Mouse (Mus musculus) lung, embryonic 15.5 days (tissue): Measurements from ENCODE around the gene Mcoln3. TPM values are rescaled to one million over a fixed set of nuclear protein-coding genes. Genes with fewer than 3 reads are reported as not detected.

ENCODE experiments used
- ATAC-seq: fragments of 200-750 bp; cut with Nextera tagmentation; 2 replicates; pipeline ENCODE4 v1.8.0; 2017; ENCODE audit warnings: moderate number of reproducible peaks, borderline replicate concordance; ENCODE audit not compliant: low FRiP score, low TSS enrichment; ENCODE audit errors: extremely low read depth
- H3K27ac ChIP-seq: fragments of 300-500 bp; sonication (generic); 2 replicates; pipeline ENCODE4 v1.5.1; 2015; ENCODE audit warnings: moderate library complexity, mild to moderate bottlenecking, inconsistent platforms
- H3K27me3 ChIP-seq: fragments of 300-500 bp; sonication (generic); 2 replicates; pipeline ENCODE4 v1.6.1; 2015; ENCODE audit warnings: inconsistent platforms
- H3K36me3 ChIP-seq: fragments of 300-500 bp; sonication (generic); 2 replicates; pipeline ENCODE4 v1.6.1; 2015; ENCODE audit warnings: inconsistent platforms
- H3K4me1 ChIP-seq: fragments of 300-500 bp; sonication (generic); 2 replicates; pipeline ENCODE4 v1.6.1; 2015; ENCODE audit warnings: inconsistent platforms
- H3K4me2 ChIP-seq: fragments of 300-500 bp; sonication (generic); 2 replicates; pipeline ENCODE4 v1.6.1; 2015; ENCODE audit warnings: inconsistent platforms, mild to moderate bottlenecking, moderate library complexity
- H3K4me3 ChIP-seq: fragments of 300-500 bp; sonication (generic); 2 replicates; pipeline ENCODE4 v1.5.1; 2015; ENCODE audit warnings: mild to moderate bottlenecking, inconsistent platforms
- H3K9ac ChIP-seq: fragments of 300-500 bp; sonication (generic); 2 replicates; pipeline ENCODE4 v1.6.1; 2015; ENCODE audit warnings: inconsistent platforms
- H3K9me3 ChIP-seq: fragments of 300-500 bp; sonication (generic); 2 replicates; pipeline ENCODE4 v1.6.1; 2016; ENCODE audit warnings: inconsistent platforms
- WGBS: fragments of 180-500 bp; shearing (Covaris S2); methylation state at CpG from one replicate; pipeline ENCODE4 v1.1.7; 2015; 5-methylcytosine and 5-hydroxymethylcytosine counted together
- polyA plus RNA-seq: library from polyadenylated mRNA; unstranded; fragments of >200 nt; fragmentation: Nextera tagmentation; extraction: Ambion mirVana; gene quantifications from 2 replicates; pipeline ENCODE4 v1.2.1, GENCODE M21; 2015

The Mcoln3 gene
- polyA plus RNA-seq, 1 experiment from 2014 or later: 1.1 TPM

- Histone ChIP-seq H3K36me3 (no peaks in the 10 kb centered on the region), H3K9me3 (no peaks in the 10 kb centered on the region), H3K4me1 (peaks cover 7% of the 10 kb centered on the region; the same call in 1 of the 2 replicates), H3K4me3 (no peak overlapping the region), H3K4me2 (no peak overlapping the region), H3K9ac (no peak overlapping the region), H3K27ac (no peak overlapping the region), H3K27me3 (peaks cover 7% of the 10 kb centered on the region; the same call in 1 of the 2 replicates)
- WGBS: 78% methylated on average over 2 of the region's 2 CpGs
- ATAC-seq: no peak
Observed at GRCm38 (mm10) chr3:146152913-146153312, 35.7 kb downstream of the Mcoln3 start.

- Histone ChIP-seq H3K4me1 (peaks cover 7% of the 10 kb centered on the region; the same call in 1 of the 2 replicates), H3K4me3 (no peak overlapping the region), H3K9ac (no peak overlapping the region), H3K27me3 (peaks cover 7% of the 10 kb centered on the region; the same call in 1 of the 2 replicates), H3K36me3 (no peaks in the 10 kb centered on the region), H3K4me2 (no peak overlapping the region), H3K9me3 (no peaks in the 10 kb centered on the region), H3K27ac (no peak overlapping the region)
- 28% methylated on average over 12 of the region's 12 CpGs for WGBS
- ATAC-seq: no peak
Observed at GRCm38 (mm10) chr3:146153862-146154611, 36.8 kb downstream of the Mcoln3 start.

- no peaks in the 10 kb centered on the region for H3K4me1 ChIP-seq
- H3K36me3 ChIP-seq: no peaks in the 10 kb centered on the region
- H3K4me3 ChIP-seq: no peak overlapping the region
- no peak overlapping the region for H3K4me2 ChIP-seq
- WGBS: 57% methylated on average over 13 of the region's 13 CpGs
- ATAC-seq: no peak
- H3K27ac ChIP-seq: no peak overlapping the region
- H3K9me3 ChIP-seq: no peaks in the 10 kb centered on the region
- no peak overlapping the region for H3K9ac ChIP-seq
- H3K27me3 ChIP-seq: peaks cover 7% of the 10 kb centered on the region; the same call in 1 of the 2 replicates
Observed at GRCm38 (mm10) chr3:146155628-146156576, 38.7 kb downstream of the Mcoln3 start.

- no peak for ATAC-seq
- Histone ChIP-seq H3K36me3 (no peaks in the 10 kb centered on the region), H3K27ac (no peak overlapping the region), H3K9ac (no peak overlapping the region), H3K27me3 (peaks cover 1% of the 10 kb centered on the region; the same call in 1 of the 2 replicates), H3K4me2 (no peak overlapping the region), H3K9me3 (no peaks in the 10 kb centered on the region), H3K4me3 (no peak overlapping the region), H3K4me1 (no peaks in the 10 kb centered on the region)
- WGBS: 73% methylated on average over 2 of the region's 2 CpGs
Observed at GRCm38 (mm10) chr3:146156811-146157210, 39.6 kb downstream of the Mcoln3 start.

- Histone ChIP-seq H3K27me3 (no peaks in the 10 kb centered on the region), H3K9me3 (no peaks in the 10 kb centered on the region), H3K4me3 (no peak overlapping the region), H3K36me3 (no peaks in the 10 kb centered on the region), H3K9ac (no peak overlapping the region), H3K27ac (no peak overlapping the region), H3K4me1 (no peaks in the 10 kb centered on the region), H3K4me2 (no peak overlapping the region)
- ATAC-seq: no peak
- WGBS: 70% methylated on average over 4 of the region's 4 CpGs
Observed at GRCm38 (mm10) chr3:146158039-146158438, 40.8 kb downstream of the Mcoln3 start.

- WGBS: 88% methylated on average over 2 of the region's 2 CpGs
- H3K27ac ChIP-seq: no peak overlapping the region
- no peak overlapping the region for H3K4me3 ChIP-seq
- H3K9me3 ChIP-seq: no peaks in the 10 kb centered on the region
- H3K4me2 ChIP-seq: no peak overlapping the region
- H3K36me3 ChIP-seq: no peaks in the 10 kb centered on the region
- ATAC-seq: no peak
- H3K27me3 ChIP-seq: no peaks in the 10 kb centered on the region
- no peak overlapping the region for H3K9ac ChIP-seq
- H3K4me1 ChIP-seq: no peaks in the 10 kb centered on the region
Observed at GRCm38 (mm10) chr3:146159360-146159759, 42.1 kb downstream of the Mcoln3 start.

GRCm38 (mm10) chr3:146162197-146162596 is 44.9 kb downstream of the Mcoln3 start:
- no peak overlapping the region for H3K27ac ChIP-seq
- H3K9ac ChIP-seq: no peak overlapping the region
- 77% methylated on average over 4 of the region's 4 CpGs for WGBS
- H3K27me3 ChIP-seq: no peaks in the 10 kb centered on the region
- no peaks in the 10 kb centered on the region for H3K36me3 ChIP-seq
- ATAC-seq: no peak
- no peak overlapping the region for H3K4me2 ChIP-seq
- no peaks in the 10 kb centered on the region for H3K4me1 ChIP-seq
- H3K9me3 ChIP-seq: no peaks in the 10 kb centered on the region
- H3K4me3 ChIP-seq: no peak overlapping the region

GRCm38 (mm10) chr3:146169356-146169755 is 52.1 kb downstream of the Mcoln3 start:
- 88% methylated on average over 4 of the region's 4 CpGs for WGBS
- ATAC-seq: no peak
- Histone ChIP-seq H3K27me3 (no peaks in the 10 kb centered on the region), H3K4me1 (no peaks in the 10 kb centered on the region), H3K4me3 (no peak overlapping the region), H3K9me3 (no peaks in the 10 kb centered on the region; the same call in 1 of the 2 replicates), H3K27ac (no peak overlapping the region), H3K36me3 (no peaks in the 10 kb centered on the region), H3K9ac (no peak overlapping the region), H3K4me2 (no peak overlapping the region)

GRCm38 (mm10) chr3:146173030-146173429 is 55.8 kb downstream of the Mcoln3 start:
- Histone ChIP-seq H3K36me3 (no peaks in the 10 kb centered on the region), H3K4me2 (no peak overlapping the region), H3K9ac (no peak overlapping the region), H3K4me3 (no peak overlapping the region), H3K9me3 (no peaks in the 10 kb centered on the region; the same call in 1 of the 2 replicates), H3K4me1 (0 out of 2 replicates have a peak, but pooled peaks cover under 1% of the 10 kb centered on the region), H3K27me3 (no peaks in the 10 kb centered on the region), H3K27ac (no peak overlapping the region)
- 66% methylated on average over 5 of the region's 5 CpGs for WGBS
- no peak for ATAC-seq

GRCm38 (mm10) chr3:146174215-146174614 is 57.0 kb downstream of the Mcoln3 start:
- ATAC-seq: no peak
- H3K36me3 ChIP-seq: no peaks in the 10 kb centered on the region
- 74% methylated on average over 9 of the region's 9 CpGs for WGBS
- no peak overlapping the region for H3K4me3 ChIP-seq
- H3K4me2 ChIP-seq: no peak overlapping the region
- no peak overlapping the region for H3K9ac ChIP-seq
- 0 out of 2 replicates have a peak, but pooled peaks cover 4% of the 10 kb centered on the region for H3K4me1 ChIP-seq
- no peaks in the 10 kb centered on the region for H3K27me3 ChIP-seq
- H3K27ac ChIP-seq: no peak overlapping the region
- H3K9me3 ChIP-seq: no peaks in the 10 kb centered on the region; the same call in 1 of the 2 replicates

- H3K4me1 ChIP-seq: peaks cover 13% of the 10 kb centered on the region; the same call in 1 of the 2 replicates
- no peaks in the 10 kb centered on the region for H3K9me3 ChIP-seq
- H3K27ac ChIP-seq: no peak overlapping the region
- H3K4me3 ChIP-seq: no peak overlapping the region
- no peak overlapping the region for H3K9ac ChIP-seq
- no peaks in the 10 kb centered on the region for H3K27me3 ChIP-seq
- 59% methylated on average over 7 of the region's 7 CpGs for WGBS
- ATAC-seq: no peak
- H3K4me2 ChIP-seq: peak overlapping the region; percentile 52
- H3K36me3 ChIP-seq: no peaks in the 10 kb centered on the region
Observed at GRCm38 (mm10) chr3:146177295-146177694, 60.0 kb downstream of the Mcoln3 start.
